Mouse (Mus musculus) erythroblast, embryonic 14.5 days (primary cell): ENCODE measurements around the gene Arhgef39. TPM values are rescaled to one million over a fixed set of nuclear protein-coding genes. Genes with fewer than 3 reads are reported as not detected.

Source experiments
- H3K27me3 ChIP-seq: 2 replicates; pipeline ENCODE4 v1.6.1; 2012; ENCODE audit warnings: inconsistent platforms; ENCODE audit not compliant: control insufficient read depth
- H3K36me3 ChIP-seq: 2 replicates; pipeline ENCODE4 v1.6.1; 2012; ENCODE audit warnings: mild to moderate bottlenecking, inconsistent platforms; ENCODE audit not compliant: control insufficient read depth
- H3K4me1 ChIP-seq: 2 replicates; pipeline ENCODE4 v1.6.1; 2012; ENCODE audit warnings: inconsistent platforms; ENCODE audit not compliant: control insufficient read depth
- H3K4me3 ChIP-seq: replicated peaks from 2 replicates; pipeline ENCODE3; 2012; ENCODE audit warnings: moderate library complexity, mild to moderate bottlenecking, inconsistent platforms
- H3K9me3 ChIP-seq: 2 replicates; pipeline ENCODE4 v1.6.1; 2012; ENCODE audit warnings: low read length, inconsistent platforms, mixed read lengths; ENCODE audit not compliant: control insufficient read depth
- GATA1 ChIP-seq: IDR thresholded peaks from 2 replicates; pipeline ENCODE4 v1.6.1; 2012; ENCODE audit warnings: low read length, inconsistent platforms, mixed read lengths
- TAL1 ChIP-seq: IDR thresholded peaks from 3 replicates; pipeline ENCODE4 v1.6.1; 2012; ENCODE audit warnings: low read length, inconsistent platforms, mixed read lengths
- polyA plus RNA-seq: library from polyadenylated mRNA; stranded (reverse); fragments of >175 nt; gene quantifications from 2 replicates; pipeline ENCODE4 v1.2.3, GENCODE M21; 2012

Gene Arhgef39
- polyA plus RNA-seq, 1 experiment = 10.5 TPM

GRCm38 (mm10) chr4:43453413-43453812 is 46.1 kb downstream of the Arhgef39 start:
- Histone ChIP-seq H3K4me3 (no peak overlapping the region), H3K27me3 (peaks cover 48% of the 10 kb centered on the region), H3K9me3 (no peaks in the 10 kb centered on the region), H3K36me3 (no peaks in the 10 kb centered on the region), H3K4me1 (no peaks in the 10 kb centered on the region)
- TF ChIP-seq TAL1 (no peak), GATA1 (no peak)

GRCm38 (mm10) chr4:43452315-43452714 is 47.2 kb downstream of the Arhgef39 start:
- Histone ChIP-seq H3K27me3 (peaks cover 46% of the 10 kb centered on the region), H3K4me1 (no peaks in the 10 kb centered on the region), H3K4me3 (no peak overlapping the region), H3K9me3 (no peaks in the 10 kb centered on the region), H3K36me3 (peaks cover 2% of the 10 kb centered on the region)
- TF ChIP-seq TAL1 = no peak
- TF ChIP-seq GATA1 = no peak

DNA sequence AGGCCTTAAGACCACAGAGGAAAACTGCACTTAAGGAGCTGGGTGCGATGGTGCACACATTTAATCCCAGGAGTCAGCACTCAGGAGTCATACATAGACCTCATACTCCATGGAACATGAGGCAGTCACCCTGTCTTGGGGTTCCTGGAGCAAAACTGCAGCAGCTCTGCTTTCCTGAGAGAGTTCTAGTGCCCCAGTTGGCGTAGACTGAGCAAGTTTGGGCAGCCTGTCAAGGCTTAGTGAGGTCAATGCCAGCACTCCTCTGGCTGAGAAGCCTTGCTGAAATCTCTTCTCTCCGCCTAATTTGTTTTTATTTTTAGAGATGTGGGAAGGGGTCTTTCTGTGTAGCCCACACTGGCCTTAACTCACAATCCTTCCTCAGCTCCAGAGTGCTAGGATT is 50.9 kb downstream of the Arhgef39 start:
- Histone ChIP-seq H3K36me3 (peaks cover 18% of the 10 kb centered on the region), H3K4me1 (peaks cover 5% of the 10 kb centered on the region), H3K4me3 (no peak overlapping the region), H3K9me3 (no peaks in the 10 kb centered on the region), H3K27me3 (peaks cover 29% of the 10 kb centered on the region)
- TF ChIP-seq TAL1 (no peak), GATA1 (no peak)

DNA sequence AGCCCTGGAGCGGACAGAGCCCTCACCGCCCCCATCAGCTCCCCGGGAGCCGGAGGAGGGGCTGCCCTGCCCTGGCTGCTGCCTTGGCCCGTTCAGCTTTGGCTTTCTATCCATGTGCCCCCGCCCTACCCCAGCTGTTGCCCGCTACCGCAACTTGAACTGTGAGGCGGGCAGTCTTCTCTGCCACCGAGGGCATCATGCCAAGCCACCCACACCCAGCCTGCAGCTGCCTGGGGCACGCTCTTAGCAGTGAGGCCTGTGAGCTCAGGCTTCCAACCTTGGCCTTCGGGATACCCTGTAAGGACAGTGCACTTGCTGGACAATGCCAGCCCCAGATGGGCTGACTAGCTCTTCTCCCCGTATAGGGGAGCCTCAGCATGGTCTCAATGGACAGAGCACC is 52.2 kb downstream of the Arhgef39 start:
- no peak overlapping the region for H3K4me3 ChIP-seq
- no peaks in the 10 kb centered on the region for H3K9me3 ChIP-seq
- TF ChIP-seq TAL1 (no peak), GATA1 (no peak)
- H3K36me3 ChIP-seq = peaks cover 18% of the 10 kb centered on the region
- H3K27me3 ChIP-seq = peaks cover 20% of the 10 kb centered on the region
- peaks cover 16% of the 10 kb centered on the region for H3K4me1 ChIP-seq

Other genes with a start within 250 kb of the Arhgef39 start
- gene Atp8b5, start 232.5 kb downstream of the Arhgef39 start, polyA plus RNA-seq = not detected in 2 replicates
- gene Rusc2, start 117.7 kb downstream of the Arhgef39 start, polyA plus RNA-seq = 0.03 TPM in 1 of 2 replicates, not detected in the other
- 0.05 and 0.10 TPM in 2 replicates for gene Fam166b, start 70.6 kb downstream of the Arhgef39 start, polyA plus RNA-seq
- gene Tesk1, start 57.8 kb downstream of the Arhgef39 start, polyA plus RNA-seq = 1.6 and 1.9 TPM in 2 replicates
- 0.09 TPM in 1 of 2 replicates, not detected in the other for gene Cd72, start 45.1 kb downstream of the Arhgef39 start, polyA plus RNA-seq
- not detected in 2 replicates for gene Sit1, start 16.0 kb downstream of the Arhgef39 start, polyA plus RNA-seq
- gene Ccdc107, start 6.8 kb downstream of the Arhgef39 start, polyA plus RNA-seq = 10.5 and 12.4 TPM in 2 replicates
- not detected in 2 replicates for gene Car9, start 7.3 kb upstream of the Arhgef39 start, polyA plus RNA-seq
- 0.13 TPM in 1 of 2 replicates, not detected in the other for gene Tpm2, start 24.1 kb upstream of the Arhgef39 start, polyA plus RNA-seq
- 0.10 and 0.20 TPM in 2 replicates for gene Creb3, start 62.6 kb upstream of the Arhgef39 start, polyA plus RNA-seq
- 17.6 and 19.2 TPM in 2 replicates for gene Tln1, start 63.0 kb upstream of the Arhgef39 start, polyA plus RNA-seq
- gene Rgp1, start 79.0 kb upstream of the Arhgef39 start, polyA plus RNA-seq = 3.5 and 7.2 TPM in 2 replicates
- gene Gba2, start 79.2 kb upstream of the Arhgef39 start, polyA plus RNA-seq = 0.70 and 1.1 TPM in 2 replicates
- not detected in 2 replicates for gene Msmp, start 84.8 kb upstream of the Arhgef39 start, polyA plus RNA-seq
- 0.15 TPM in 1 of 2 replicates, not detected in the other for gene Npr2, start 132.2 kb upstream of the Arhgef39 start, polyA plus RNA-seq
- gene Spag8, start 153.9 kb upstream of the Arhgef39 start, polyA plus RNA-seq = not detected in 2 replicates
- gene Hint2, start 156.8 kb upstream of the Arhgef39 start, polyA plus RNA-seq = 3.9 and 4.6 TPM in 2 replicates
- gene Tmem8b, start 169.3 kb upstream of the Arhgef39 start, polyA plus RNA-seq = 0.03 and 0.11 TPM in 2 replicates
- 0.03 and 0.04 TPM in 2 replicates for gene Fam221b, start 169.4 kb upstream of the Arhgef39 start, polyA plus RNA-seq
- not detected in 2 replicates for gene Olfr70, start 201.1 kb upstream of the Arhgef39 start, polyA plus RNA-seq
- not detected in 2 replicates for gene Olfr71, start 210.6 kb upstream of the Arhgef39 start, polyA plus RNA-seq
- gene Hrct1, start 227.5 kb upstream of the Arhgef39 start, polyA plus RNA-seq = not detected in 2 replicates
- not detected in 2 replicates for gene Spaar, start 230.3 kb upstream of the Arhgef39 start, polyA plus RNA-seq